Mouse (Mus musculus): ENCODE results near the gene Phf19. TPM values are rescaled to one million over a fixed set of nuclear protein-coding genes. Genes with fewer than 3 reads are reported as not detected.
A peak's percentile ranks its signal among the peaks of the same experiment; 100 is the strongest.

Phf19 gene
- polyA plus RNA-seq, 1 experiment from 2014 or later, result 2.6 TPM

DNA sequence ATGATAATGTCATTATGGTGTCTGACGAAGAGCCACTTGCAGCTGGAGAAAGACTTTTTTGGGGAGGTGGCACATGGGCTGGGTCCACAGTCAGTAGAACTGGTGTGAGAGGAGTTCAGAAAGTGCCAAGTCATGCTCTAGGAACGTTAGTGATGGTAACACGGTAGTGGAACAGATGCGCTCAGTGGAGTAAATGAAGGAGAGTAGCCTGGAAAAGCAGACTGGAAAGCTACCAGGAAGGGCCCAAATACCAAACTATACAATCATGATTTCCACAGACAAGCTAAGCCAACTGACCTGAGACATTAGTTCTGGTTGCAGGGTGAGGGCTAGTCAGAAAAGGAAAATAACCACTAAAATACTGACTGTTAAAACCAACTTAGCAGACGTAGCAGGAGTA, 44.1 kb downstream of the Phf19 start:
- peaks cover 15% of the 10 kb centered on the region for H3K27me3 ChIP-seq (replicated peaks)
- no peak overlapping the region for H3K27ac ChIP-seq (ENCODE audit: poor library complexity, severe bottlenecking)
- H3K4me2 ChIP-seq, result peak overlapping the region; percentile 64
- peak overlapping the region; percentile 71 for H3K9ac ChIP-seq
- H3K36me3 ChIP-seq, result peaks cover 18% of the 10 kb centered on the region
- H3K4me3 ChIP-seq, result peak overlapping the region; percentile 40
- peaks cover 27% of the 10 kb centered on the region for H3K4me1 ChIP-seq (replicated peaks)
- 33% methylated on average over 5 of the region's 5 CpGs for WGBS
- no peaks in the 10 kb centered on the region for H3K9me3 ChIP-seq (replicated peaks)
- ATAC-seq (ENCODE audit: insufficient number of reproducible peaks, low FRiP score), result peak; percentile 62; the same call in 1 of the 2 replicates

DNA sequence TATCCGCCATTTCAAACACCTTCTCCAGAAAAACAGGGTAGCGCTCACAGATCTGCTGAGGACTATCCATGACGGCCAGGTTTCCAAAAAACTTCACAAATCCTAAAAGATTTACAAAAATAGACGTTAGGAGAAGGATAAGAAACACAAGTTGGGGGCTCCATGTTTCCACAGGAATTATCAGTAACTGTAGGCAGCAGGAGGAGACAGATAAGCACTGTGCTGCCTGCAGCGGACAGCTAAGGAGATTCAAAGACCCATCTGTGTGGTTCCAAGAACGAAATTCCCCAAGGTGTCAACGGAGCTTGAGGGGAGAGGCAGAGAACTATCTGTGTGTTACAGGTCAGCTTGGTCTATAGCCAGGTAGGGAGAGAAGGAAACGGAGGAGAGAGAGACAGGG, 56.1 kb downstream of the Phf19 start:
- H3K36me3 ChIP-seq, result peaks cover 90% of the 10 kb centered on the region
- H3K4me3 ChIP-seq, result no peak overlapping the region
- no peak overlapping the region for H3K4me2 ChIP-seq
- no peak for ATAC-seq (ENCODE audit: insufficient number of reproducible peaks, low FRiP score)
- no peak overlapping the region for H3K27ac ChIP-seq (ENCODE audit: poor library complexity, severe bottlenecking)
- WGBS, result 75% methylated on average over 8 of the region's 8 CpGs
- no peaks in the 10 kb centered on the region for H3K9me3 ChIP-seq (replicated peaks)
- no peaks in the 10 kb centered on the region for H3K4me1 ChIP-seq (replicated peaks)
- no peak overlapping the region for H3K9ac ChIP-seq
- no peaks in the 10 kb centered on the region for H3K27me3 ChIP-seq (replicated peaks)

DNA sequence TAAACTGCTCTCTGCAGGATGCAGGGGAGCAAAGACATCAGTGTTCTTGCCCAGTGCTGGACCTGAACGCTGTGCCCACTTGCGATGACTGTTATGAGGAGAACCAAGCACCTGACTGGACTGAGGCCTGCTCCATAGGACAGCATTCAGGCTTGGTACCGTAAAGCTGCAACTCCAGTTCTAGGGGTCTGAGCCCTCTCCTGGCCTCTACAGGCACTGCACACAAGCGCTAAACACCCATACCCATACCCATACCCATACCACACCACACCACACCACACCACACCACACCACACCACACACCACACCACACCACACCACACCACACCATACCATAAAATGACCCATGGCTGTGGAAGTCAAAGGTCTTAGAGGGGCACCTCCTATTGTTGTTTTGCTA, 58.6 kb downstream of the Phf19 start:
- no peak overlapping the region for H3K4me3 ChIP-seq
- no peak overlapping the region for H3K4me2 ChIP-seq
- ATAC-seq (ENCODE audit: insufficient number of reproducible peaks, low FRiP score), result no peak
- H3K9me3 ChIP-seq (replicated peaks), result no peaks in the 10 kb centered on the region
- WGBS, result 90% methylated on average over 4 of the region's 4 CpGs
- H3K4me1 ChIP-seq (replicated peaks), result no peaks in the 10 kb centered on the region
- no peak overlapping the region for H3K27ac ChIP-seq (ENCODE audit: poor library complexity, severe bottlenecking)
- H3K9ac ChIP-seq, result no peak overlapping the region
- H3K27me3 ChIP-seq (replicated peaks), result no peaks in the 10 kb centered on the region
- peaks cover 97% of the 10 kb centered on the region for H3K36me3 ChIP-seq

DNA sequence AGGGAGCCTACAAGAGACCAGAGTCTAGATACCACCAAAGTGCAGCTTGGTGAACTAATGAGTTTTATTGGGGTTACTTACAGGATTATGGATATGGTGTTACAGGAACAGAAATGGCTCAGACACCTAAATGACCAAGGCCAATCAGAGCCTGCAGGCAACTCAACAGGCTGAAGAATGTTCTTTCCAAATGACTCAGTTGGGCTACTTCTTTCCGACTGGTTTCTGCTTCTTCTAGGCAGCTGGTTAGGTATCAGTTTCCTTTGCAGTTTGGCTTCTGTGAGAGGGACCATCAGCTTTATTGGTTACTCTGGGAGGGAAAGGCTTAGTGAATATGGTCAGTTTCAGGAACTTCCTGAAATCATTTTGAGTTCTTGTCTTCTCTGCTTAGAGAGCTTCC, 66.1 kb downstream of the Phf19 start:
- no peak overlapping the region for H3K9ac ChIP-seq
- no peaks in the 10 kb centered on the region for H3K4me1 ChIP-seq (replicated peaks)
- 85% methylated on average over 1 of the region's 1 CpGs for WGBS
- ATAC-seq (ENCODE audit: insufficient number of reproducible peaks, low FRiP score), result no peak
- H3K27me3 ChIP-seq (replicated peaks), result no peaks in the 10 kb centered on the region
- no peak overlapping the region for H3K4me3 ChIP-seq
- H3K27ac ChIP-seq (ENCODE audit: poor library complexity, severe bottlenecking), result no peak overlapping the region
- no peak overlapping the region for H3K4me2 ChIP-seq
- peaks cover 37% of the 10 kb centered on the region for H3K36me3 ChIP-seq
- no peaks in the 10 kb centered on the region for H3K9me3 ChIP-seq (replicated peaks)

Other genes with a start within 250 kb of the Phf19 start
- 78.5 and 81.3 TPM in 2 replicates for gene Gapvd1, start 158.8 kb downstream of the Phf19 start, polyA plus RNA-seq (2016; fragmentation: Nextera tagmentation; extraction: Ambion mirVana)
- 916 and 917 TPM in 2 replicates for gene Hspa5, start 142.1 kb downstream of the Phf19 start, polyA plus RNA-seq (2016; fragmentation: Nextera tagmentation; extraction: Ambion mirVana)
- gene Rabepk, start 114.1 kb downstream of the Phf19 start, polyA plus RNA-seq (2016; fragmentation: Nextera tagmentation; extraction: Ambion mirVana), result 26.0 and 26.1 TPM in 2 replicates
- 60.1 and 66.9 TPM in 2 replicates for gene Fbxw2, start 87.7 kb downstream of the Phf19 start, polyA plus RNA-seq (2016; fragmentation: Nextera tagmentation; extraction: Ambion mirVana)
- gene Gm34653, start 81.0 kb downstream of the Phf19 start, polyA plus RNA-seq (2016; fragmentation: Nextera tagmentation; extraction: Ambion mirVana), result not detected in 2 replicates
- gene Cutal, start 39.6 kb downstream of the Phf19 start, polyA plus RNA-seq (2016; fragmentation: Nextera tagmentation; extraction: Ambion mirVana), result not detected in 2 replicates
- 59.7 and 60.0 TPM in 2 replicates for gene Psmd5, start 39.1 kb downstream of the Phf19 start, polyA plus RNA-seq (2016; fragmentation: Nextera tagmentation; extraction: Ambion mirVana)
- 1.2 and 1.3 TPM in 2 replicates for gene Traf1, start 47.7 kb upstream of the Phf19 start, polyA plus RNA-seq (2016; fragmentation: Nextera tagmentation; extraction: Ambion mirVana)
- gene Hc, start 147.4 kb upstream of the Phf19 start, polyA plus RNA-seq (2016; fragmentation: Nextera tagmentation; extraction: Ambion mirVana), result 0.17 TPM in 1 of 2 replicates, not detected in the other
- 0.31 and 0.47 TPM in 2 replicates for gene AI182371, start 187.5 kb upstream of the Phf19 start, polyA plus RNA-seq (2016; fragmentation: Nextera tagmentation; extraction: Ambion mirVana)
- 22.0 and 23.0 TPM in 2 replicates for gene Cntrl, start 195.5 kb upstream of the Phf19 start, polyA plus RNA-seq (2016; fragmentation: Nextera tagmentation; extraction: Ambion mirVana)